Mouse (Mus musculus) thymus, adult 2 months (tissue): ENCODE results near the gene 1700029F12Rik.

Source experiments
- CTCF ChIP-seq: fragments of 200-500 bp; IDR thresholded peaks from 2 replicates; pipeline ENCODE4 v1.5.1; 2012; ENCODE audit warnings: mild to moderate bottlenecking, control low read depth, low read length, moderate library complexity, borderline replicate concordance; ENCODE audit not compliant: control insufficient read depth, poor library complexity, insufficient read depth; ENCODE audit errors: extremely low read depth
- POLR2A ChIP-seq: fragments of 200-500 bp; IDR thresholded peaks from 2 replicates; pipeline ENCODE4 v1.6.1; 2012; ENCODE audit warnings: mild to moderate bottlenecking, low read length, control low read depth, moderate library complexity; ENCODE audit not compliant: control insufficient read depth, poor library complexity, insufficient read depth; ENCODE audit errors: extremely low read depth

- no peak for TF ChIP-seq CTCF
- no peak for TF ChIP-seq POLR2A
Observed at GRCm38 (mm10) chr13:97082432-97082831, 48.3 kb upstream of the 1700029F12Rik start.
